Mouse (Mus musculus): ENCODE results near the gene Gipc1. TPM values are rescaled to one million over a fixed set of nuclear protein-coding genes. Genes with fewer than 3 reads are reported as not detected.

The Gipc1 gene
- total RNA-seq, 2 experiments from 2014 or later, result 52.1 to 59.2 TPM

Other genes with a start within 250 kb of the Gipc1 start
- gene Scoc, start 194.3 kb upstream of the Gipc1 start, total RNA-seq (2021), result 100 to 1,000 TPM; 221 to 233 TPM
- not detected for gene Olfr370, start 116.9 kb upstream of the Gipc1 start, total RNA-seq (2021)
- 100 to 1,000 TPM; 161 to 162 TPM for gene Ndufb7, start 86.0 kb upstream of the Gipc1 start, total RNA-seq (2021)
- gene Tecr, start 44.7 kb upstream of the Gipc1 start, total RNA-seq (2021), result 100 to 1,000 TPM; 550 to 556 TPM
- 10 to 100 TPM; 53.6 to 58.1 TPM for gene Dnajb1, start 44.5 kb upstream of the Gipc1 start, total RNA-seq (2021)
- under 1 TPM; 0.57 to 0.79 TPM for gene Ptger1, start 14.0 kb downstream of the Gipc1 start, total RNA-seq (2021)
- 10 to 100 TPM; 43.5 to 46.1 TPM for gene Pkn1, start 46.5 kb downstream of the Gipc1 start, total RNA-seq (2021)
- 10 to 100 TPM; 14.9 to 16.8 TPM for gene Ddx39, start 62.5 kb downstream of the Gipc1 start, total RNA-seq (2021)
- 10 to 100 TPM in 1 of 2 experiments, 1 to 10 TPM in 1; 8.8 to 10.5 TPM for gene Adgre5, start 88.6 kb downstream of the Gipc1 start, total RNA-seq (2021)
- gene Adgrl1, start 247.4 kb downstream of the Gipc1 start, total RNA-seq (2021), result 100 to 1,000 TPM; 306 to 309 TPM